Mouse (Mus musculus): ENCODE data around the gene Naglu. TPM values are rescaled to one million over a fixed set of nuclear protein-coding genes. Genes with fewer than 3 reads are reported as not detected.

The Naglu gene
- polyA plus RNA-seq (2016; fragmentation: Nextera tagmentation; extraction: Ambion mirVana), result 10.0 and 11.6 TPM in 2 replicates

DNA sequence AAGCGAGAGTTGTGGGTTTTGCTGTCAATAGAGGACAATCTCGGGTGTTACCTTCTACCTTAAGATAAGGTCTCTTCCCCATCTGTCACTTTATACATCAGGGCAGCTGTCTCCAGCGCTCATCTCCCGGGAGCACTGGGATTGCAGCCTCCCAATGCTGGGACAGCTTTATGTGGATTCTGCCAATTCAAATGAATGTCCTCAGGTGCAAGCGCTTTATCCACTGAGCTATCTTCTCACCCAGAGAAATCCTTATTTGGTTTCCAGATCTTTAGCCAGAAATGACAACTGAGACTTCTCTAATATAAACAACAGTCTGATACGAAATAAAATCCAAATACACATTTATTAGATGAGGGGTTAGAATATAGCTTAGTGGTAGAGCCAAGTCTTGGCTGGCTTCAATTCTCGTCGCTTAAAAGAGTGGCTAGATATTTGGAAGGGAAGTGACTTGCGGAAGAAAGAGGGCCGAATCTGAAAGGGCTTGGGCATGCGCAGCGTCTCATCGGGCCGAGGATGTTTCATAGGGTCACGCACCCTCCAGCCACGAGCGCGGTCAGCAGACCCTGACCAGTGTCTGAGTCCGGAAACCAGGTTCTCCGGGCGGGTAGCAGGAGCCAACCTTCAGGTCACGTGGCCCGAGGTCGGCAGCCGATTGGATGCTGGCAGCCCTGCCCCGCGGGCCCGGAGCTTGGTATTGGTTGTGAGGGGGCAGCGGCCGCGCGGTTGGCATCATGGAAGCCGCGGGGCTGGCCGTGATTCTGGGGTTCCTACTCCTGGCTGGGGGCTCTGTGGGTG lies at the start of gene Naglu:
Gene Naglu (plus strand): TSS at position 622 of the 798 bp plus-strand sequence.
- Histone ChIP-seq H3K27ac (replicated peaks) (peak within 1 kb of the TSS; percentile 88), H3K4me3 (peak within 1 kb of the TSS; percentile 75), H3K27me3 (ENCODE audit: low read depth, poor library complexity, severe bottlenecking) (peaks cover 42% of the 10 kb centered on the region)

GRCm38 (mm10) chr11:101023371-101023770 lies 46.4 kb upstream of the Naglu start:
- H3K4me3 ChIP-seq, result no peak overlapping the region
- H3K27me3 ChIP-seq (ENCODE audit: low read depth, poor library complexity, severe bottlenecking), result no peaks in the 10 kb centered on the region
- H3K36me3 ChIP-seq, result peaks cover 96% of the 10 kb centered on the region
- H3K9me3 ChIP-seq (replicated peaks), result no peaks in the 10 kb centered on the region
- WGBS, result 93% methylated on average over 12 of the region's 12 CpGs
- DNase-seq (ENCODE audit: low spot score), result no peak
- no peak overlapping the region for H3K27ac ChIP-seq (replicated peaks)
- H3K4me1 ChIP-seq, result no peaks in the 10 kb centered on the region

More for the DNA sequence above, at the start of gene Naglu:
- H3K36me3 ChIP-seq, result no peaks in the 10 kb centered on the region
- peaks cover 32% of the 10 kb centered on the region for H3K4me1 ChIP-seq
- DNase-seq (ENCODE audit: low spot score), result peak; percentile 96
- H3K9me3 ChIP-seq (replicated peaks), result no peaks in the 10 kb centered on the region
- 5% methylated on average over 35 of the region's 35 CpGs for WGBS

DNA sequence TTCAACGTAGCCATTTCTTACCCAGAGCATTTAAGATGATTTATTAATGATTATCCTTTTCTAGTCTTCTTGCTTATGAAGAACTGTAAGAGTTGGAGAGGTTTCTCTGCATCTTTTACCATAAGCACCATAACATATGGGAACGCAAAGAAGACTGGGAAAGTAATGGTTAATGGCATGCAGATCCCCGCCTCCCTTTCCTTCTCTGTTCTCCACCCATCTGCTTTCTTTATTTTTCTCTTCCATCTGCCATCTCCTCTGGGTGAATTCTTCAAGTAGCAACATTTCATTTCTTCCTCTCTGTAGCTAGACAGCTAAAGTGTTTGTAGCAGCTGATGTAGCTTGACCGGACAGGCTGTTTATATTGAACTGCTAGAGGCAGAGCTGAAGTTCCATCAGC lies 45.8 kb upstream of the Naglu start:
- Histone ChIP-seq H3K27ac (replicated peaks) (no peak overlapping the region), H3K27me3 (ENCODE audit: low read depth, poor library complexity, severe bottlenecking) (no peaks in the 10 kb centered on the region), H3K4me3 (no peak overlapping the region), H3K36me3 (peaks cover 96% of the 10 kb centered on the region), H3K9me3 (replicated peaks) (no peaks in the 10 kb centered on the region), H3K4me1 (no peaks in the 10 kb centered on the region)
- WGBS, result 99% methylated on average over 4 of the region's 4 CpGs
- no peak for DNase-seq (ENCODE audit: low spot score)

DNA sequence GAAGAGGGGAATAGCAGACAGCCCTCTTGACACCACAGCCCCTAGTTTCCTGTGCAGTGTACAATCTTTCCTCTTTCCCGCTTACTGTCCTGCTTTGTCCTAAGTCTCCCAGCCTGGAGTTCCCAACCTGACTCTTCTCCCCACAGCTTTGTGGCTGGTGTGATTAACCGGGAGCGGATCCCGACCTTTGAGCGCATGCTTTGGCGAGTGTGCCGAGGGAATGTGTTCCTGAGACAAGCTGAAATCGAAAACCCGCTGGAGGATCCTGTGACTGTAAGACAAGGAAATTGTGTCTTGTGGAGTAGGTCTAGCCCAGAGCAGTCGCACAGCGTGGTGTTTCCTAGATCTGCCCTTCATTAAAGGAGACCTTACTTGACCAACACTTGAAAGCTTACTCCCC lies 42.7 kb upstream of the Naglu start:
- 92% methylated on average over 11 of the region's 11 CpGs for WGBS
- Histone ChIP-seq H3K36me3 (peaks cover 92% of the 10 kb centered on the region), H3K4me1 (no peaks in the 10 kb centered on the region)

DNA sequence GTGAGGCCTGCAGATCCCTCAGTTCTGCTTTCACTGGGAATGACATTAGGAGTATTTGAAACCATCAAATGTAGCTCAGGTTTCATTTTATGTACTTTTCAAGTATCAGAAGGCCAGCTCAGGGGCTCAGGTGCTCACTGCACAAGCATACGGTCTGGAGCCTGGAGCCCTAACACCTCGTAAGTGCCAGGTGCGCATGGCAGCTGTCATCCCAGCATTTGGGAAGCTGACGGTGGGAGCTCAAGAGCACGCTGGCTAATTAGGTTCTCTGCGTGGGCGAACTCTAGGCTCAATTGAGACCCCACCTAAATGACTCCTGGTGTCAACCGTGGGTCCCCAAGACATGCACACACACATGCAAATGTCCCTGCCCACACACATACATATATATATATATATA lies 40.5 kb upstream of the Naglu start:
- H3K27ac ChIP-seq (replicated peaks), result no peak overlapping the region
- H3K36me3 ChIP-seq, result peaks cover 92% of the 10 kb centered on the region
- no peak for DNase-seq (ENCODE audit: low spot score)
- no peaks in the 10 kb centered on the region for H3K4me1 ChIP-seq
- no peaks in the 10 kb centered on the region for H3K9me3 ChIP-seq (replicated peaks)
- 95% methylated on average over 8 of the region's 8 CpGs for WGBS
- H3K27me3 ChIP-seq (ENCODE audit: low read depth, poor library complexity, severe bottlenecking), result no peaks in the 10 kb centered on the region
- no peak overlapping the region for H3K4me3 ChIP-seq

More for the DNA sequence above, 42.7 kb upstream of the Naglu start:
- Histone ChIP-seq H3K27me3 (ENCODE audit: low read depth, poor library complexity, severe bottlenecking) (no peaks in the 10 kb centered on the region), H3K4me3 (no peak overlapping the region), H3K9me3 (replicated peaks) (no peaks in the 10 kb centered on the region), H3K27ac (replicated peaks) (no peak overlapping the region)
- DNase-seq (ENCODE audit: low spot score), result no peak

- no peaks in the 10 kb centered on the region for H3K9me3 ChIP-seq (replicated peaks)
- no peak overlapping the region for H3K27ac ChIP-seq (replicated peaks)
- peaks cover 92% of the 10 kb centered on the region for H3K36me3 ChIP-seq
- no peak for DNase-seq (ENCODE audit: low spot score)
- no peak overlapping the region for H3K4me3 ChIP-seq
- no peaks in the 10 kb centered on the region for H3K27me3 ChIP-seq (ENCODE audit: low read depth, poor library complexity, severe bottlenecking)
- no peaks in the 10 kb centered on the region for H3K4me1 ChIP-seq
- WGBS, result 91% methylated on average over 10 of the region's 10 CpGs
Observed at GRCm38 (mm10) chr11:101030136-101030807, 39.5 kb upstream of the Naglu start.

DNA sequence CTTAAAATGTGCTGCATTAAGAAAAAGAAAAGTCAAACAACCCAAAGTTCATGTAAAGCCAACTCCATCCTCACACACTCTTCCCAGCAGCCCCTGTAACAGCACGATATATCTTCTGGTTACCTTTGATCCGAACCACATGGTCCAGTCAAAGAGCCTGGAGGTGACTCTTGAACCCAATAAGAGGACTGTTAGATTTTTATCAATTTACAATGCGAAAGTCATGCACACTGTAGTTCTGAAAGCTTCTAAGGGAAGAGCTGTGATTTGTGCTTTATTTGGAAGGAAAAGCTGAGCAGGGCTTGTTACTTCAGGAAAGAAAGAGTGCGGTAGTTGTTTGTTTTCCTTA lies 39.0 kb upstream of the Naglu start:
- Histone ChIP-seq H3K27ac (replicated peaks) (no peak overlapping the region), H3K27me3 (ENCODE audit: low read depth, poor library complexity, severe bottlenecking) (no peaks in the 10 kb centered on the region), H3K9me3 (replicated peaks) (no peaks in the 10 kb centered on the region), H3K36me3 (peaks cover 92% of the 10 kb centered on the region), H3K4me1 (no peaks in the 10 kb centered on the region), H3K4me3 (no peak overlapping the region)
- no peak for DNase-seq (ENCODE audit: low spot score)
- 91% methylated on average over 4 of the region's 4 CpGs for WGBS

GRCm38 (mm10) chr11:101031470-101031869 lies 38.3 kb upstream of the Naglu start:
- DNase-seq (ENCODE audit: low spot score), result no peak
- no peaks in the 10 kb centered on the region for H3K27me3 ChIP-seq (ENCODE audit: low read depth, poor library complexity, severe bottlenecking)
- H3K9me3 ChIP-seq (replicated peaks), result no peaks in the 10 kb centered on the region
- no peaks in the 10 kb centered on the region for H3K4me1 ChIP-seq
- peaks cover 91% of the 10 kb centered on the region for H3K36me3 ChIP-seq
- H3K4me3 ChIP-seq, result no peak overlapping the region
- no peak overlapping the region for H3K27ac ChIP-seq (replicated peaks)
- 100% methylated on average over 1 of the region's 1 CpGs for WGBS

- H3K27me3 ChIP-seq (ENCODE audit: low read depth, poor library complexity, severe bottlenecking), result no peaks in the 10 kb centered on the region
- peaks cover 93% of the 10 kb centered on the region for H3K36me3 ChIP-seq
- 93% methylated on average over 17 of the region's 17 CpGs for WGBS
- H3K9me3 ChIP-seq (replicated peaks), result no peaks in the 10 kb centered on the region
- H3K4me3 ChIP-seq, result no peak overlapping the region
- H3K27ac ChIP-seq (replicated peaks), result no peak overlapping the region
- no peaks in the 10 kb centered on the region for H3K4me1 ChIP-seq
- no peak for DNase-seq (ENCODE audit: low spot score)
Observed at GRCm38 (mm10) chr11:101033856-101034500, 35.8 kb upstream of the Naglu start.

DNA sequence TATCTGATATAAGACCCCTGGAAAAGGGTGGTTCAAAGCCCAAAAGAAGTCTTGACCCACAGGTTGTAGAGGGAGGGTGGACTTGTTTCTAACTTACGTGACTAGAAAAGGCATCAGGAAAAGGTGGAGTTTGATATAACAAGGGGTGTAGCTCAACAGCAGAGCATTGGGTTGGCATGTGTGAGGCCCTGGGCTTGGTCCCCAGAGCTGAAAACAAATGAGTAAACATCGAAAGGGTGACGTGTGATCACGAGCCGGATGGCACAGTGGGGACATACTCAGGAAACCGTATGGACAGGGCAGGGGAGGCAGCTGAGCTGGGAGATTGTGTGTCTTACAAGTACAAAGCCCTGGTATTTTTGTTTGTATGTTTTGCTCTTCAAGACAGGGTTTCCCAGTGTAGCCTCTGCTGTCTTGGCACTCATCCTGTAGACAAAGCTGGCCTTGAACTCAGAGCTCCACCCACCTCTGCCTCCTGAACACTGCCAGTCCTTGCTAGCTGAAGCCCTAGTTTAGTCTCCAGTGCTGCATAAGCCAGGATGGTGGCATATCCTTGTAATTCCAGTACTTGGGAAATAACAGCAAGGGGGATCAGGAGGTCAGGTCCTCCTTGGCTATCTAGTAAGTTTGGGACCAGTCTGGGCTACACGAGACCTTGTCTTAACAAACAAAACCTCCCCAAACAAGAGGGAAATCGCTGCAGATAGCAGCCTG lies 35.0 kb upstream of the Naglu start:
- H3K9me3 ChIP-seq (replicated peaks), result no peaks in the 10 kb centered on the region
- no peak overlapping the region for H3K4me3 ChIP-seq
- H3K4me1 ChIP-seq, result no peaks in the 10 kb centered on the region
- no peaks in the 10 kb centered on the region for H3K27me3 ChIP-seq (ENCODE audit: low read depth, poor library complexity, severe bottlenecking)
- WGBS, result 95% methylated on average over 8 of the region's 8 CpGs
- no peak for DNase-seq (ENCODE audit: low spot score)
- peaks cover 95% of the 10 kb centered on the region for H3K36me3 ChIP-seq
- no peak overlapping the region for H3K27ac ChIP-seq (replicated peaks)

- Histone ChIP-seq H3K27me3 (ENCODE audit: low read depth, poor library complexity, severe bottlenecking) (no peaks in the 10 kb centered on the region), H3K4me1 (no peaks in the 10 kb centered on the region), H3K9me3 (replicated peaks) (no peaks in the 10 kb centered on the region), H3K36me3 (peaks cover 95% of the 10 kb centered on the region), H3K27ac (replicated peaks) (no peak overlapping the region), H3K4me3 (no peak overlapping the region)
- no peak for DNase-seq (ENCODE audit: low spot score)
- 91% methylated on average over 4 of the region's 4 CpGs for WGBS
Observed at GRCm38 (mm10) chr11:101035328-101035695, 34.5 kb upstream of the Naglu start.

DNA sequence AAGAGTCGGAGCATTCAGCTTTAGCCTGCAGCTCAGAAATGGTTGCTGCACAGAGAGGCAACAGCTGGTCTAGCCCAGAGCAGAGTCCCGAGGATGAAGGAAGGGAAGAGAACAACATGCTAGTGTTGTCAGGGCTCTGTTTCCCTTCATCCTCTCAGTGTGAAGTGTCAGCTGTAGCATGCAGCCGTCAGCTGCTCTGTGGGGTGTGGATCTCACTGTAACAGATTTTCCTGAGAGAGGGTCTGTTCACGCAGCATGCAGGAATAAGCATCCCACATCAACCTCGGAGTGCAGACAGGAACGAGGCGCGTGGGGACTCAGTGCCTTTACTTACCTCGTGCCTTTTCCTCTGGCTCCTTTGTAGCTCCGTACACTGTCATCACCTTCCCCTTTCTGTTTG lies 32.0 kb upstream of the Naglu start:
- no peak overlapping the region for H3K4me3 ChIP-seq
- no peak for DNase-seq (ENCODE audit: low spot score)
- H3K27ac ChIP-seq (replicated peaks), result no peak overlapping the region
- H3K9me3 ChIP-seq (replicated peaks), result no peaks in the 10 kb centered on the region
- WGBS, result 89% methylated on average over 10 of the region's 10 CpGs
- no peaks in the 10 kb centered on the region for H3K27me3 ChIP-seq (ENCODE audit: low read depth, poor library complexity, severe bottlenecking)
- H3K4me1 ChIP-seq, result no peaks in the 10 kb centered on the region
- H3K36me3 ChIP-seq, result peaks cover 97% of the 10 kb centered on the region
